In genomic region chr5:43824580-43824979, GRCm38 (mm10) we compare ENCODE assay signal across 13 mouse cellular contexts. TPM values are rescaled to one million over a fixed set of nuclear protein-coding genes. Genes with fewer than 3 reads are reported as not detected.
DNase-seq lines count a peak whose midpoint lies in the region; ATAC-seq and TF ChIP-seq lines count a peak whose summit lies in the region.
"Had no signal": no experiment of that assay in that cellular context is flagged by ENCODE, and none has a peak within 500 bp of the region (broad histone marks: within the 10 kb centered on the region; RNA-seq: fewer than 3 reads in every experiment).

No protein-coding gene starts in this region.

- peaks cover 5% of the 10 kb centered on the region; the same call in 1 of the 2 replicates for H3K4me1 ChIP-seq in lung, embryonic 15.5 days
- 0 out of 2 replicates have a peak, but pooled peaks cover 3% of the 10 kb centered on the region for H3K4me1 ChIP-seq in lung, postnatal 0 days (ENCODE audit: insufficient read depth, low read depth, low read length)
- no peaks in the 10 kb centered on the region for H3K4me1 ChIP-seq in forebrain, postnatal 0 days (ENCODE audit: insufficient read depth)
- H3K4me1 ChIP-seq: liver, embryonic 13.5 days had no signal

- no peak for TF ChIP-seq CTCF in lung, postnatal 0 days (IDR thresholded peaks at IDR 0.05)
- no peak for TF ChIP-seq CTCF in forebrain, postnatal 0 days (IDR thresholded peaks at IDR 0.05; ENCODE audit: low read depth)
- no peak for TF ChIP-seq CTCF in layer of hippocampus, adult 2 months (conservative IDR thresholded peaks at IDR 0.05)

- 72% methylated on average over 3 of the region's 3 CpGs for WGBS in lung, embryonic 15.5 days
- WGBS in lung, postnatal 0 days = 78% methylated on average over 3 of the region's 3 CpGs
- 90% methylated on average over 3 of the region's 3 CpGs for WGBS in forebrain, postnatal 0 days

- H3K4me2 ChIP-seq in lung, embryonic 15.5 days = no peak overlapping the region
- H3K4me2 ChIP-seq in lung, postnatal 0 days (replicated peaks; ENCODE audit: low read depth, low read length) = no peak overlapping the region
- H3K4me2 ChIP-seq in forebrain, postnatal 0 days (ENCODE audit: low read depth) = no peak overlapping the region
- H3K4me2 ChIP-seq: liver, embryonic 13.5 days had no signal

- no peak overlapping the region for H3K9ac ChIP-seq in lung, embryonic 15.5 days
- no peak overlapping the region for H3K9ac ChIP-seq in lung, postnatal 0 days (replicated peaks; ENCODE audit: low read depth)
- H3K9ac ChIP-seq in forebrain, postnatal 0 days = no peak overlapping the region
- H3K9ac ChIP-seq: liver, embryonic 13.5 days had no signal

- H3K9me3 ChIP-seq in lung, embryonic 15.5 days = no peaks in the 10 kb centered on the region
- no peaks in the 10 kb centered on the region for H3K9me3 ChIP-seq in lung, postnatal 0 days (ENCODE audit: low read length)
- no peaks in the 10 kb centered on the region for H3K9me3 ChIP-seq in forebrain, postnatal 0 days (ENCODE audit: low read length)
- H3K9me3 ChIP-seq: liver, embryonic 13.5 days had no signal

- H3K27me3 ChIP-seq in lung, embryonic 15.5 days = no peaks in the 10 kb centered on the region
- H3K27me3 ChIP-seq in lung, postnatal 0 days (replicated peaks; ENCODE audit: insufficient read depth, low read length) = no peaks in the 10 kb centered on the region
- no peaks in the 10 kb centered on the region for H3K27me3 ChIP-seq in forebrain, postnatal 0 days (ENCODE audit: insufficient read depth, low read length)
- H3K27me3 ChIP-seq: liver, embryonic 13.5 days had no signal

- peak; percentile 49; the same call in 1 of the 2 replicates for ATAC-seq in lung, embryonic 15.5 days (ENCODE audit: borderline replicate concordance, extremely low read depth, low FRiP score, low TSS enrichment)
- no peak for ATAC-seq in lung, postnatal 0 days
- no peak for ATAC-seq in forebrain, postnatal 0 days
- ATAC-seq: activated CD4-positive, CD25-positive, alpha-beta regulatory T cell, adult 4 months had no signal

- H3K27ac ChIP-seq in lung, embryonic 15.5 days = no peak overlapping the region
- H3K27ac ChIP-seq in lung, postnatal 0 days (ENCODE audit: low read length) = no peak overlapping the region
- H3K27ac ChIP-seq in forebrain, postnatal 0 days (ENCODE audit: low read depth, low read length) = no peak overlapping the region
- H3K27ac ChIP-seq in layer of hippocampus, adult 2 months = no peak overlapping the region
- H3K27ac ChIP-seq: gastrocnemius, adult 2 months; liver, embryonic 13.5 days had no signal

- TF ChIP-seq EP300 in lung, postnatal 0 days (IDR thresholded peaks at IDR 0.05) = no peak

- no peak overlapping the region for H3K4me3 ChIP-seq in lung, embryonic 15.5 days
- no peak overlapping the region for H3K4me3 ChIP-seq in lung, postnatal 0 days (ENCODE audit: low read depth, low read length)
- no peak overlapping the region for H3K4me3 ChIP-seq in forebrain, postnatal 0 days (ENCODE audit: low read depth, low read length)
- no peak overlapping the region for H3K4me3 ChIP-seq in layer of hippocampus, adult 2 months
- H3K4me3 ChIP-seq: gastrocnemius, adult 2 months; liver, embryonic 13.5 days had no signal

- H3K36me3 ChIP-seq in lung, embryonic 15.5 days = no peaks in the 10 kb centered on the region
- no peaks in the 10 kb centered on the region for H3K36me3 ChIP-seq in lung, postnatal 0 days (ENCODE audit: insufficient read depth, low read length)
- H3K36me3 ChIP-seq in forebrain, postnatal 0 days (ENCODE audit: insufficient read depth) = no peaks in the 10 kb centered on the region
- H3K36me3 ChIP-seq: liver, embryonic 13.5 days had no signal

- DNase-seq in lung, postnatal 0 days (ENCODE audit: low spot score) = no peak
- DNase-seq in lung, postnatal 25 days (ENCODE audit: low spot score) = peak; percentile 45
- DNase-seq in spleen, postnatal 10 days (ENCODE audit: low spot score in 2 of 2) = peak; percentile 23 to 66
- DNase-seq in forebrain, postnatal 0 days = no peak
- DNase-seq in layer of hippocampus, adult 2 months (ENCODE audit: low spot score in 2 of 2) = no peak
- DNase-seq in cerebellum, adult 8-10 months = no peak
- DNase-seq: embryo, embryonic 11 days; gastrocnemius, adult 2 months; kidney, adult 2 months; liver, embryonic 13.5 days; retina, postnatal 1 day had no signal

RNA-seq across cellular contexts. Expression of gene Fbxl5, which starts 3.1 kb away (rescaled TPM):
- polyA plus RNA-seq in lung, embryonic 15.5 days (2015; fragmentation: Nextera tagmentation; extraction: Ambion mirVana) = 67.4 and 70.4 TPM in 2 replicates
- polyA plus RNA-seq in lung, postnatal 0 days (2015; fragmentation: Nextera tagmentation; extraction: Ambion mirVana) = 73.0 and 81.1 TPM in 2 replicates
- total RNA-seq in forebrain, postnatal 0 days (2014; rRNA removed) = 124 and 132 TPM in 2 replicates
- 70.1 and 77.1 TPM in 2 replicates for polyA plus RNA-seq in forebrain, postnatal 0 days (2015; fragmentation: Nextera tagmentation; extraction: Ambion mirVana)
- total RNA-seq in layer of hippocampus, adult 2 months (2021) = 10 to 100 TPM; 89.3 to 97.2 TPM

RNA-seq across cellular contexts. Expression of gene Bst1, which starts 5.9 kb away (rescaled TPM):
- 1.4 and 2.4 TPM in 2 replicates for polyA plus RNA-seq in lung, embryonic 15.5 days (2015; fragmentation: Nextera tagmentation; extraction: Ambion mirVana)
- polyA plus RNA-seq in lung, postnatal 0 days (2015; fragmentation: Nextera tagmentation; extraction: Ambion mirVana) = 7.1 and 8.4 TPM in 2 replicates
- total RNA-seq in forebrain, postnatal 0 days (2014; rRNA removed) = 0.08 and 0.76 TPM in 2 replicates
- 0.11 TPM in 1 of 2 replicates, not detected in the other for polyA plus RNA-seq in forebrain, postnatal 0 days (2015; fragmentation: Nextera tagmentation; extraction: Ambion mirVana)
- not detected for total RNA-seq in layer of hippocampus, adult 2 months (2021)

RNA-seq across cellular contexts. Expression of gene Cd38, which starts 43.8 kb away (rescaled TPM):
- polyA plus RNA-seq in lung, embryonic 15.5 days (2015; fragmentation: Nextera tagmentation; extraction: Ambion mirVana) = 27.2 and 28.3 TPM in 2 replicates
- 33.0 and 42.2 TPM in 2 replicates for polyA plus RNA-seq in lung, postnatal 0 days (2015; fragmentation: Nextera tagmentation; extraction: Ambion mirVana)
- 1.9 and 2.4 TPM in 2 replicates for total RNA-seq in forebrain, postnatal 0 days (2014; rRNA removed)
- 1.9 and 2.3 TPM in 2 replicates for polyA plus RNA-seq in forebrain, postnatal 0 days (2015; fragmentation: Nextera tagmentation; extraction: Ambion mirVana)
- total RNA-seq in layer of hippocampus, adult 2 months (2021) = 1 to 10 TPM; 6.4 to 6.6 TPM

Comparison
In these comparisons a context has a peak if more than half of its experiments do, and no peak if none do; other contexts are left out.
1. DNase-seq: peak in lung, postnatal 25 days (single experiment) and spleen, postnatal 10 days (2 of 2); none in lung, postnatal 0 days (single experiment), forebrain, postnatal 0 days (single experiment), layer of hippocampus, adult 2 months (0 of 2) and cerebellum, adult 8-10 months (single experiment).